Mouse (Mus musculus) layer of hippocampus, adult 11-12 months (tissue): ENCODE results near the gene Ranbp6.
A peak's percentile ranks its signal among the peaks of the same experiment; 100 is the strongest.

ENCODE experiments used
- DNase-seq: peaks from one replicate; pipeline ENCODE4 v3.0.0; 2022; ENCODE audit warnings: low spot score

Ranbp6 gene

GRCm38 (mm10) chr19:29805917-29806785 is 6.6 kb downstream of the Ranbp6 start, which contains the start of gene 9930021J03Rik:
Gene 9930021J03Rik (minus strand): TSS chr19:29805989.
- DNase-seq, result peak; percentile 98

DNA sequence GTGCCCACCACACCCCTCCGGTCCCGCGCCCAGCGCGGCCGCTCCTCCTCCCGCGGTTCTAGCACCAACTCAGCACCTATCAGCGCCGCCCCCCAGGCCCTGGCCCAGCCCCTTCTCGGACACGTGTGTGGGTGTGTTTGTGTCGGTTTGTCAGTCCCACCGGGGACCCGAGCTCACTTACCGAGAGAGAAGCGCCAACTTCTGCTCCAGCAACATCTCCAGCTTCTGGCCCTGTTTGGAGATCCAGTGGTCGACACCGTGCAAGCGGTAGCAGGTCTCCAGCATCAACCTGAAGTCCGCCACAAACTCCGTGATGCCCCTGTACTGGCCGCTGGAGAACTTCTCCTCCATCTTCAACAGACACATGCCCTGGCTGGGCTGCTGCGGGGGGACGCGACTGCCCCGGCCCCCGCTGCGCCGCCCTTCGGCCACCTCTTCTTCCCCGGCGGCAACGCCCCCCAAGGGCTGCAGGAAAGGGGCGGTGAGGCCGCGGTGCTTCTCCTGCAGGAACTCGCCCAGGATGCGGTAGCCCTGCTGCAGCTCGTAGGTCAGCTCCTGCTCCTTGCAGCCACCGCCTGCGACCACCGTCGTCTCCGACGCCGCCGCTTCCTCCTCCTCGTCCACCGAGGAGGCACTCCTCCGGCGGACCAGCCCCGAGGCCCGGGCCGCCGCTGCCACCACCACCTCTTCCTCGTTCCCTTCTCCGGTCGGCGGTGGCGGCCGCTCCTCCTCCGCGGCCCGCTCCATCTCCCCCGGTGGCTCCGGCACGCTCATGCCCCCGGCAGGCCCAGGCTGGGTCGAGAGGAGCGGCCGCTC is 7.5 kb downstream of the Ranbp6 start:
- DNase-seq, result peak; percentile 38

GRCm38 (mm10) chr19:29803946-29804345 is 8.8 kb downstream of the Ranbp6 start:
- no peak for DNase-seq

GRCm38 (mm10) chr19:29797371-29797770 is 15.4 kb downstream of the Ranbp6 start:
- no peak for DNase-seq

DNA sequence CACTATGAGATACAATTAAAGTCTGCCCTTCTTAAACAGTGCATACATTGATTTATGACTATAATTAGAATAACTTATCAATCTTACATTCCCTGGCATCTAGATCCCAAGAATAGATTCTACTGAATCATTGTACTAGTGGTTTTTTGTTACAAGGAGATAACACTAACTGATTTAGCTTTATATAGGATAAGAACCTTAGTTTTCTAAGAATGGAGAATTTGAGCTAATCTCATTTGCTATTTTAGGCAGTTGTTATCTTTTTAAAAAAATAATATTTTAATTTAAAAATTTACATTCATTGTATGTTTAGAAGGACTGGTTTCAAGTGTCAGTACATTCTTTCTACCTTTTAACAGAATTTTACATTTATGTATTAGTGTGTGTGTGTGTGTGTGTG is 24.8 kb downstream of the Ranbp6 start:
- no peak for DNase-seq

DNA sequence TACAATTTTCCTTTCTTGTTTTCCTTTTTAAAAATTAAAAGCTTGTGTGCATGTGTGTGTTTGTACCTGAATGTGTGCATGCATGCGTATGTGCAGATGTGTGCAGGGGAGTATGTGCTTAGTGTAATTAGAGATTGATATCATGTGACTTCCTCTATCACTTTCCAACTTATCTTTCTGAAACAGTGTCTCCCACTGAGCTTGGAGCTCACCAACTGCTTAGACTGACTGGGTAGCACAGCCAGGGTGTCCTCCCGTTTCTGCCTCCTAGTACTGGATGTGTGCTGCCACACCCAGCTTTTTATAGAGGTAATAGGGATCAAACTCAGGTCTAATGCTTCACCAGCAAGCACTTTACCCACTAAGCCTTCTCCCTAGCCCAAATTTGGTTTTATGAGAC is 29.9 kb downstream of the Ranbp6 start:
- DNase-seq, result no peak
